Mouse (Mus musculus): ENCODE measurements around the gene Speer3.

DNA sequence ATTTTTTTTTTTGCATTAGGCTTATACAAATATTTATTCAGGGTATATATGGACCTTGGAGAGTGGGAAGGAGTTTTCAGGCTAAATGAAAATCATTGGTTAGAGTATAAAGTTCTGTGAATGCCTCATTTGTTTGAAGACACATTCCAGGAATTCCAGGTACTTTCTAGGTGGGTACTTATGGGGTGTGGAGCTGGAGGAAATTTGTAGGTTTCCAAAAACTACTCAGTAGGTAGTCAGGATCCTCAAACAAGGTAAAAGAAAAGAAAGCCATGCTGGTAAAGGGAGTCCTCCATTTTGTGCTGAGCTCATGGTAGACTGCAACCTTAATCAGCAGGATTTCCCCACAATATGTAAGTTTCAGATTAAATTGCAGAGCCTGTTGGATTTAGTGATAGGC, 35.3 kb downstream of the Speer3 start:
- TF ChIP-seq CTCF (IDR thresholded peaks at IDR 0.05; ENCODE audit: borderline replicate concordance, insufficient read depth, low read depth, low read length), result no peak
- no peak for TF ChIP-seq POLR2A (IDR thresholded peaks at IDR 0.05; ENCODE audit: borderline replicate concordance, insufficient read depth, low read length)

Measured in cerebellum, adult 2 months (tissue).